Mouse (Mus musculus): Measurements from ENCODE around the gene Aftph. TPM values are rescaled to one million over a fixed set of nuclear protein-coding genes. Genes with fewer than 3 reads are reported as not detected.
A peak's percentile ranks its signal among the peaks of the same experiment; 100 is the strongest.
"Not testable (repeated sequence)": the region's sequence is repeated elsewhere in the genome, so short reads cannot be mapped to it uniquely, and the experiment has no call there.

Gene Aftph
- polyA plus RNA-seq, 1 experiment from 2014 or later: 34.0 TPM

DNA sequence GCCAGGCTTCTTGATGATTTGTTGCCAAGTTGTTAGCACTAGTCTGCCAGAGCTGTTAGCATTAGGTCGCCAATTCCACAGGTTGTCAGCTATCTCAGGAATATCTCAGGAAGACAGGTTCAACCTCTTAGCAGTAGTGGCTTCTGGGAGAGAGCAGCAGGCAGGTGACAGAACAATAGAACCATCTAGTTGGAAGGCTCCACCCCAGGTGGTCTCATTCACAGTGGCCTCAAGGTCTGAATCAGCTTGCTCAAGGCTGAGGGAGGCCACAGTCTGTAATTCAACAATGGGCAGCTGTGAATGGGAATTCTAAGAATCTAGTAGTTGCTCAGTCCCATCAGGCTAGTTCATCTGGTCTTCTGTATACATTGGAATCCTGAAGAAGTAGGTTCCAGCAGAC lies 31.3 kb upstream of the Aftph start:
- Histone ChIP-seq H3K9ac (no peak overlapping the region), H3K9me3 (no peaks in the 10 kb centered on the region), H3K36me3 (no peaks in the 10 kb centered on the region), H3K27me3 (replicated peaks) (no peaks in the 10 kb centered on the region), H3K4me1 (no peaks in the 10 kb centered on the region), H3K4me2 (replicated peaks) (no peak overlapping the region), H3K4me3 (no peak overlapping the region), H3K27ac (no peak overlapping the region)
- no peak for ATAC-seq (ENCODE audit: low FRiP score, low read depth)
- 59% methylated on average over 1 of the region's 1 CpGs for WGBS

DNA sequence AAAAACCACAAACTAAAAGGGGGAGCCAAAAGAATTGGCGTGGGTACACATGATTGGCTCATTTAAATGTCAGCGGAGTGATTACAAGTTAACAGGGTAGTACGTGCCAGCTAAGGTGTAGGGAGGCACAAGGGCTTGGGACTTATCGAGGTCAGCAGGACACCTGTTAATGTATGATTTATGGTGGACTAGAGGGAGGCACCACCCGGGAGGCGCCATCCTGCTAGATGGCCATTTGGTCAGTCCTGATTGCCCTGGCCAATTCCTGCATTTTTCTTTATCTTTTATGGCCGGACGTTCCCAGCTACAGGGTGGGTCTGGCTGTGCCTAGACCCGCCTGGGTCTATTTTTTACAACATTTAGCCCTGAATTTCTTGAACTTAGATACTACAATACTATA lies 30.4 kb upstream of the Aftph start:
- H3K4me1 ChIP-seq, H3K4me3 ChIP-seq: not testable (repeated sequence)

DNA sequence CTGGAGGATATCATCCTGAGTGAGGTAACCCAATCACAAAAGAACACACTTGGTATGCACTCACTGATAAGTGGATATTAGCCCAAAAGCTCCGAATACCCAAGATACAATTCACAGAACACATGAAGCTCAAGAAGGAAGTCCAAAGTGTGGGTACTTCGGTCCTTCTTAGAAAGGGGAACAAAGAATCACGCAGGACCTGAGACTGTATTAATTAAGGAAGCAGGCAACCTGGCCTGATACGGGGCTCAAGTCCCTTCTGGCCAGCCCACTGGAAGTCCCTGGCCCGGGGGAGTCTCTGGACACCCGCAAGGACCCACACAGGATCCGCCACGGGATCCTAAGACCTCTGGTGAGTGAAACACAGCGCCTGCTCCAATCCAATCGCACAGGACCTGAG lies 20.6 kb upstream of the Aftph start:
- not testable (repeated sequence) for H3K9ac ChIP-seq; H3K27me3 ChIP-seq (replicated peaks); H3K4me1 ChIP-seq; ATAC-seq (ENCODE audit: low FRiP score, low read depth); H3K27ac ChIP-seq; H3K4me3 ChIP-seq; H3K4me2 ChIP-seq (replicated peaks); H3K36me3 ChIP-seq; H3K9me3 ChIP-seq
- 94% methylated on average over 10 of the region's 10 CpGs for WGBS

More for the DNA sequence above, 30.4 kb upstream of the Aftph start:
- ATAC-seq (ENCODE audit: low FRiP score, low read depth); H3K27me3 ChIP-seq (replicated peaks); H3K36me3 ChIP-seq; H3K9me3 ChIP-seq; H3K9ac ChIP-seq; H3K27ac ChIP-seq; H3K4me2 ChIP-seq (replicated peaks): not testable (repeated sequence)
- WGBS: 44% methylated on average over 9 of the region's 9 CpGs

DNA sequence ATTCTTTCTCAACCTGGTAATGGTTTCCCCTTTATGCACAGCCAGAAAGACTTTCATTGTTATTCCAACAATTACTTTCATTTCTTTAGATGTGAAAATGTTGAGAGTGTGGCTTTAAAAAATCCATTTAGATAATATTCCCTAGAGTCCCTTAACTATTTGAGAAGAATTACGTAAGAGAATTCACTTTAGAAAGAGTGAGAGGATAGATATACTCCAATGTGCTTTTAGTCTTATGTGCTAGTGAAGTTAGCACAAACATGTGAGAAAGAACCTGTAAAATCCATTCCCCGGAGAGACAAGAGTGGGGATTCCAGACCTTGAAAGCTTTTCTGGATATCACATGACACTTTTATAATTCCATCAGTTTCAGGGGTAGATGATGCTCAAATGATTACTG lies 9.2 kb upstream of the Aftph start:
- H3K9me3 ChIP-seq: peaks cover 10% of the 10 kb centered on the region
- H3K27ac ChIP-seq: no peak overlapping the region
- no peaks in the 10 kb centered on the region for H3K4me1 ChIP-seq
- 81% methylated on average over 2 of the region's 2 CpGs for WGBS
- no peak for ATAC-seq (ENCODE audit: low FRiP score, low read depth)
- no peak overlapping the region for H3K4me3 ChIP-seq
- H3K9ac ChIP-seq: no peak overlapping the region
- no peaks in the 10 kb centered on the region for H3K27me3 ChIP-seq (replicated peaks)
- H3K4me2 ChIP-seq (replicated peaks): no peak overlapping the region
- no peaks in the 10 kb centered on the region for H3K36me3 ChIP-seq

DNA sequence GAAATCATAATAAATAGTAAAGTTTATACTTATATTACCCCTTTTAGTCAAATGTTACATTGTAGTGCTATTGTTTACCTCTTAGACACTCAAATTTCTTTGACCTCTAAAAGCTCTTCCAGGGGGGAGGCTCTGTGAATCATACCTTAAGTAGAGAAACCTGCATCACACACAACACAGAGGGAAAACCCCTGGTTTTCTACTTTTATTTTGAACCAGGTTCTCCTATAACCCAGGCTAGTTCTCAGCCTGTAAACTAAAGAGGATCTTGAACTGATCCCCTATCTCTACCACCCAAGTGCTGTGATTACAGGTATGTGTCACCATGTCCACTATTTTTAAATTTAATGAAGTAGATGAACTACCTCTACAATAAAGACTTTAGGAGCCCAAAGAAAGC lies 2.0 kb upstream of the Aftph start:
- H3K4me2 ChIP-seq (replicated peaks): no peak overlapping the region
- no peaks in the 10 kb centered on the region for H3K9me3 ChIP-seq
- peaks cover 6% of the 10 kb centered on the region; the same call in 1 of the 2 replicates for H3K4me1 ChIP-seq
- no peaks in the 10 kb centered on the region for H3K27me3 ChIP-seq (replicated peaks)
- H3K27ac ChIP-seq: no peak overlapping the region
- no peak overlapping the region for H3K4me3 ChIP-seq
- no peak for ATAC-seq (ENCODE audit: low FRiP score, low read depth)
- H3K36me3 ChIP-seq: no peaks in the 10 kb centered on the region
- no peak overlapping the region for H3K9ac ChIP-seq

DNA sequence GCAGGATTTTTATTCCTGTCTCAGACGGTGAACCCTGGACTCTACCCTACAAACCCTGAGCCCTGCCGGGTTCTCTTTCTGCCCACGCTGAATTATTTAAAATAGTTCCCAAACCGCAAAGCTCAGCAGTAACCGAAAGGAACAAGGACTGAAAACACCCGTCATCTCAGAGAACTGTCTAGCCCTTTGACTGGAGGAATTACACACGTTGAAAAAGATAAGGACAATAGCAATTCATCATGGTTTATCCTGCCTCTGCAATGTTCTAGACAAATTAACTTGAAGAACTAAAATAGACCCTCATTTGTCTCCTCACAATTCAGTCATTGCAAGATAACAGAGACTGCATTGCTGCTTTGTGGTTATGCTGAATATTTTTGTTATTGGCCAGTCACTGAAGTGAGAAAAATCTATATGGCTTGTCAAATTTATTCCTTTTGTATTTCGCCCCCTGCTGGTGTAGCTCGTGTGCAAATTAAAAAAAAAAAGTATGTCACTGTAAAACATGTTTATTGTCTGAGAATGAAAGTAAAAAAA lies 1.0 kb upstream of the Aftph start:
- Histone ChIP-seq H3K4me2 (replicated peaks) (peak overlapping the region; percentile 68), H3K9ac (peak overlapping the region; percentile 61), H3K36me3 (no peaks in the 10 kb centered on the region), H3K4me1 (peaks cover 6% of the 10 kb centered on the region; the same call in 1 of the 2 replicates), H3K27ac (peak overlapping the region; percentile 81), H3K27me3 (replicated peaks) (no peaks in the 10 kb centered on the region), H3K9me3 (no peaks in the 10 kb centered on the region), H3K4me3 (peak overlapping the region; percentile 96)
- WGBS: under 1% methylated on average over 9 of the region's 9 CpGs
- peak; percentile 38; the same call in 1 of the 2 replicates for ATAC-seq (ENCODE audit: low FRiP score, low read depth)

DNA sequence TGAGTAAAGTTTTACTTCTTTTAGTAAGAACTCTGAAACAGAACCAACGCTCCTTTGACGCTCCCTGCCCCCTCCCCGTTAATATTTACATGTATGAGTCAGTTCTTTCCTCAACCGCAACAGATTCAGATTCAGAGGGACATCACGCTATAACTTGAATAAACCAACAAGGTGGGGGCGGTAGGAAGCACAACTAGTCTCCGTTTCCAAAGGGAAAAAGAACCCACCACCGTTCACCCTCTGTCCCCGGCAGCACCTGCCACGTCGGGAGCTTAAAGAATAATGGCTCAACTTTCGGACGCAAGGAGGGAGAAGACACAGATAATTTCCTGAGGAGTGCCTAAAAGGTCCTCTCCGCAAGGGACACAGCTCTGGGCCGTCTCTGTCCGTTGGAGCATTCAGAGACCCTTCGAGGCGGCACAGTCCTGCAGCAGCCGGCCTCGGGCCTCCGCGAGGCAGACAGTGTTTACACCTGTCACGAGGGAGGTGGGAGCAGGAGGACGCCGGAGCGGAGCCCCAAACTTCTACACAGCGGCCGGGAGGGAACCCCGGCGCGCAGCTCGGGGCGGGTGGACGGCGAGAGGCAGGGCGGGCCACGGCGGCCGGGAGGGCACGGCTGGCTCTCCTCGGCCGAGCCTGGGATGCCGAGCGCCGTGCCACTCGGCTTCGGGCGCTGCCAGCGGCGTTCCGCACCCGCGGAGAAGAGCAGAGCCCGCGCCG lies 748 bp downstream of the Aftph start:
- peaks cover 6% of the 10 kb centered on the region; the same call in 1 of the 2 replicates for H3K4me1 ChIP-seq
- peak overlapping the region; percentile 68 for H3K4me2 ChIP-seq (replicated peaks)
- H3K4me3 ChIP-seq: peak overlapping the region; percentile 96
- peak overlapping the region; percentile 91 for H3K9ac ChIP-seq
- peak overlapping the region; percentile 81 for H3K27ac ChIP-seq
- H3K36me3 ChIP-seq: no peaks in the 10 kb centered on the region
- under 1% methylated on average over 56 of the region's 56 CpGs for WGBS
- no peaks in the 10 kb centered on the region for H3K27me3 ChIP-seq (replicated peaks)
- peak; percentile 60 for ATAC-seq (ENCODE audit: low FRiP score, low read depth)
- no peaks in the 10 kb centered on the region for H3K9me3 ChIP-seq

DNA sequence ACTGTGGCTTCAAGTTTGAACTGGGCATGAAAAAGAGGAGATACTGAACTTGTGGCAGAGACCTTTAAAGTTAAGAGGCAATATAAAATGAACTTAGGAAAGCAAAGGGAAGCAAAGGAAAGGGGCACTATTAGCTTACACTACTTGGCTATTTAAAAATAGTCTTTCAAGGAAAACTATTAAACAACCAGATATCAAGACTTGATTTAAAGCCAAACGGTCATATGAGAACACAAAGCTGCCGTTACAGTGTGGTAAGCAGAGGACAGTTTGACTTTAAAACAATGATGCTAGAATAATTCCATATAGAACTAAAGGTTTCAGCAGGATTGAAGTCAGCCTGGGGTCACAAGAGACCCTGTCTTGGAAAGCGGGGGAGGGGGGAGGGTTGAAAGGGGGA lies 7.3 kb downstream of the Aftph start:
- Histone ChIP-seq H3K4me1 (0 out of 2 replicates have a peak, but pooled peaks cover 5% of the 10 kb centered on the region), H3K9me3 (no peaks in the 10 kb centered on the region), H3K4me3 (no peak overlapping the region), H3K4me2 (replicated peaks) (no peak overlapping the region), H3K36me3 (no peaks in the 10 kb centered on the region), H3K9ac (no peak overlapping the region), H3K27me3 (replicated peaks) (no peaks in the 10 kb centered on the region), H3K27ac (no peak overlapping the region)
- 78% methylated on average over 3 of the region's 3 CpGs for WGBS
- no peak for ATAC-seq (ENCODE audit: low FRiP score, low read depth)

DNA sequence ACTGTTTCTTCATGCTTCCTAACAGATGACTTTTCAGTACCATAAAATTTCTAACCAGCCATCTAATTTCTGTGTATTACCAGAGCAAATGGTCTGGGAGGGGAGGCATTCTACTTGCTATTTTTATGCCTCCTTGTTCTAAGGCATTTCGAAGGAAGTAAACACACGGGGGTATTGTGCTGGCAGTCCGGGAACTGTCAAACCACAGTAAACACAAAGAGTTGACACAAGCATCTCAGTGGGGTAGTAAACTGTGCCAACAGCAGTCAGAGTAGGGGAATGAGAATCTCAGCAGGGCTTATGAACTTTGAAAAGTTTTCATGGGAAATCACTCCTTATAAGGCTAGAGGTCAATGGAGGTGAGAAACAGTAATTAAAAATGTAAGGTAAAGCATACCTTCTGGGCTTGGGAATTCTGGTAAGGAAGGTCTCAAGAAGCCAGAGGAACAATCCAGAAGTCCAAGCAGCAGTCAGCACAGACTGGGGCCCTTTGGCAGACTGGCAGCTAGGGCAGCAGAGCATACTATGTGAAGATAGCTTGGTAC lies 7.8 kb downstream of the Aftph start:
- Histone ChIP-seq H3K4me3 (no peak overlapping the region), H3K4me2 (replicated peaks) (no peak overlapping the region), H3K4me1 (0 out of 2 replicates have a peak, but pooled peaks cover 5% of the 10 kb centered on the region), H3K9me3 (no peaks in the 10 kb centered on the region), H3K27me3 (replicated peaks) (no peaks in the 10 kb centered on the region), H3K9ac (no peak overlapping the region), H3K27ac (no peak overlapping the region), H3K36me3 (no peaks in the 10 kb centered on the region)
- ATAC-seq (ENCODE audit: low FRiP score, low read depth): no peak
- WGBS: 47% methylated on average over 3 of the region's 3 CpGs

DNA sequence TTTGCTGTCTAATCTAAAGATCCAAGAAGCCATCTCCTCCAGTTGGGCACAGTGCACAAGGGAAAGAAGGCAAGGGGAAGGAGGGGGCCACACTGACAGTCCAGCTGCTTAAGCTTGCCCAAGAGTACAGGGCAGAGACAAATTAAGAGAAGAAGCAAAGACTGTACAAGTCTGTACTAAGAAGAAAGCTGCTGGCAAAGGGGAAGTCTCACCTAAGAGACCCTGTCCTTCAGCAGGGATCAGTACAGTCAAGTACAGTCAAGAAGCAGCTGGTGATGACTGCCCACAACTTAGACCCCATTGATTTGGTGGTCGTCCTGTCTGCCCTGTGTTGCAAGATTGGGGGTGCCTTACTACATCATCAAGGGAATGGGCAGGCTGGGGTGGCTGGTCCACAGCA lies 12.0 kb downstream of the Aftph start:
- Histone ChIP-seq H3K27ac (no peak overlapping the region), H3K27me3 (replicated peaks) (no peaks in the 10 kb centered on the region), H3K9ac (no peak overlapping the region), H3K36me3 (peaks cover 17% of the 10 kb centered on the region), H3K4me1 (0 out of 2 replicates have a peak, but pooled peaks cover 5% of the 10 kb centered on the region), H3K9me3 (no peaks in the 10 kb centered on the region), H3K4me2 (replicated peaks) (no peak overlapping the region), H3K4me3 (no peak overlapping the region)
- no peak for ATAC-seq (ENCODE audit: low FRiP score, low read depth)
- 70% methylated on average over 1 of the region's 1 CpGs for WGBS

DNA sequence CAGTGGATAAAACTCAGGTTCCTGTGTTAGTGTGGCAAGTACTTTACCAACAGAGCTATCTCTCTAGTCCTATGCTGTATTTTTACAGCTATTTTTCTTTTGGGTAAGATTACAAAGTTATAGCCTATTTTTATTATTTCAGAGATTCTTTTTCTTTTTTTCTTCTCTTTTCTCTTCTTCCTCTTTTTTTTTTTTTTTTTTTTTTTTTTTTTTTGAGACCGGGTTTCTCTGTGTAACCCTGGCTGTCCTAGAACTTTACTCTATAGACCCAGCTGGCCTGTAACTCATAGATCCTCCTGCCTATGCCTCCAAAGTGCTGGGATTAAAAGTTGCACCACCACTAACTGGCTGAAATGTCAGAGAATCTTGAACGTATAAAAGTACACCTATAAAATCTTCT lies 13.3 kb downstream of the Aftph start:
- ATAC-seq (ENCODE audit: low FRiP score, low read depth): no peak
- no peaks in the 10 kb centered on the region for H3K9me3 ChIP-seq
- WGBS: 95% methylated on average over 2 of the region's 2 CpGs
- H3K4me1 ChIP-seq: no peaks in the 10 kb centered on the region
- H3K36me3 ChIP-seq: peaks cover 17% of the 10 kb centered on the region
- H3K27me3 ChIP-seq (replicated peaks): no peaks in the 10 kb centered on the region
- no peak overlapping the region for H3K27ac ChIP-seq
- no peak overlapping the region for H3K4me3 ChIP-seq
- no peak overlapping the region for H3K9ac ChIP-seq
- no peak overlapping the region for H3K4me2 ChIP-seq (replicated peaks)

DNA sequence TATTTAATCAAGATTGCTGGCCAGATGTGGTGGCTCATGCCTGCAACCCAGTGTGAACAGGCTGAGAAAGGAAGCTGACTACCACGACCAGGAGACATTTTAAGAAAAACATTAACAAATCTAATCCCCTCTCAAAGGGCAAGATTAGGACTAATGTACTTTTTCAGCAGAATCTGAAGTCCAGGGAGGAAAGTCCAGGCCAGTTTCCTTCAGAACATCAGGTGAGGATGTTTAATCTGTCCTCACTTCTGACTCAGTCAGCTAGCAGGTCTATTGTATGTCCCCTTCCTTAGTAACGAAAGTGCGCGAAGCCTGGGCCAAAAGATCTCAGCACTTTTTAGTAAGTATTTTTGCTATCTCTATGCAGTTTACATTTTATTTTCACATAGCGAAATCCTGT lies 17.8 kb downstream of the Aftph start:
- ATAC-seq (ENCODE audit: low FRiP score, low read depth): no peak
- no peak overlapping the region for H3K4me2 ChIP-seq (replicated peaks)
- H3K9ac ChIP-seq: no peak overlapping the region
- no peak overlapping the region for H3K4me3 ChIP-seq
- no peak overlapping the region for H3K27ac ChIP-seq
- peaks cover 26% of the 10 kb centered on the region for H3K36me3 ChIP-seq
- WGBS: 90% methylated on average over 5 of the region's 5 CpGs
- no peaks in the 10 kb centered on the region for H3K9me3 ChIP-seq
- H3K27me3 ChIP-seq (replicated peaks): no peaks in the 10 kb centered on the region
- no peaks in the 10 kb centered on the region for H3K4me1 ChIP-seq
